Mouse (Mus musculus) embryo, embryonic 10.5 days (tissue): ENCODE results near the gene Tmem161b.
"Not testable (repeated sequence)": the region's sequence is repeated elsewhere in the genome, so short reads cannot be mapped to it uniquely, and the experiment has no call there.

Source experiments
- DNase-seq: peaks from one replicate; pipeline ENCODE4 v3.0.0-alpha.2; 2015; ENCODE audit warnings: low spot score

Tmem161b gene

DNA sequence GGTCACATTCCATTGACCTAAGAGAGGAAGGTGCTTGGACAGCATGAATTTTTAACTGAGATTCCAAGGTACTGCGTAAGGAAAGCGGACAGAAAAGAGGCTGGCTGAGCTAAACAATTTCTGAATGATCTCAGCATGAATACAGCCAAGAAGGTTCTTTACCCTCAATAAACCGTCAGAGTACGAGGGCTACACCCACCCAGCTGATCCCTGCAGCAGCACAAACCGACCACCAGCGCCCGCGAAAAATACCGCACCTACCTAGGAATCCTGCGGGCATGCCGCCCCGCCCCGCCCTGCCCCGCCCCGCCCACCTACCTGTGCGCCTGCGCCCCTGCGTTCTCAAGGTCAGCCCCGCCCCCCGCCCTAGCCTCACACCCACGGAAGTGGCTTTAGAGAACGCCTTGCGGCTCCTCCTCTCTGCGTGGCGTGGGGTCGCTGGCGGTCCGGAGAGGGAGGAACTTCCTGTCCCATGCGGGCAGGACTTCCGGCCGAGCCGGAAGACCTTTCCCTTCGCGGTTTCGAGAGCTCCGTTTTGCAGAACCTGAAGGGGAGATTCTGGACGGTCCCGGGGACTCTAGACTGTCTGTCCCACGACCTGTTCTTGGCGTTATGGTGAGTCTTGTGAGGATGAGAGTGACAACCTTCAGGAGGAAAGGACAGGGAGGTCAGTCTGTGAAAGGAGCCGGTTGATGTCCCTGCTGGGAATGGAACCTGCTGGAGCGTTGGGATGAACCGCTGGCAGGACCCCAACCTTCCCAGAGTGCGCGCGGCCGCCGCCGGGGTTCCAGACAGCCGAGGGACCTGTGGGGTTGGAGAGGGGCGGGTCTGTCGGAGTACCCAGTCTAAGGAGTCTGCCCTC is at the start of gene Tmem161b:
Gene Tmem161b, plus strand, starts transcription at position 477 of the 862 bp plus-strand sequence.
- DNase-seq = peak; percentile 92

DNA sequence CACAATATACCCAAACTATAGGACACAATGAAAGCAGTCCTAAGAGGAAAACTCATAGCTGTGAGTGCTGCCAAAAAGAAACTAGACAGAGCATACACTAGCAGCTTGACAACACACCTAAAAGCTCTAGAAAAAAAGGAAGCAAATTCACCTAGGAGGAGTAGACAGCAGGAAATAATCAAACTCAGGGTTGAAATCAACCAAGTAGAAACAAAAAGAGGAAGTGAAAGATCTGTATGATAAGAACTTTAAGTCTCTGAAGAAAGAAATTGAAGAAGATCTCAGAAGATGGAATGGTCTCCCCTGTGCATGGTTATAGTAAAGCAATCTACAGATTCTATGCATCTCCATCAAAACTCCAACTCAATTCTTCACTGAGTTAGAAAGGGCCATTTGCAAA is 36.3 kb upstream of the Tmem161b start:
- not testable (repeated sequence) for DNase-seq

DNA sequence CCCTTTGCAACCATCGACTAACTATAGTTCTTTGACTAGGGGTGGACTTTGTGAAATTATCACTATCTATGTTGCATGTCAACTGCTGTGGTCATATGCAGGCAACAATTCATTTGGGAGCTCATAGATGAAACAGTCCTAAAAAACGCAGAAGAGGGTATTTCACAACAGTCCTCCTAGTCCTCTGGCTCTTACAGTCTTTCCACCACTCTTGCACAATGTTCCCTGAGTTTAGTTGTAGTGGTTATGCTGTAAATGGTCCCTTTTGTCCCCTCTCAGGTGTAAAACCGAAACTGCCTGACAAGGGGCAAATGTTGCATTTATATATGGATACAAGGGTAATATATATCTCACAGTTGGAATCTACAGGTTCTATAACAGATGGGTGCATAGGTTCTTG is 29.4 kb upstream of the Tmem161b start:
- DNase-seq = no peak

DNA sequence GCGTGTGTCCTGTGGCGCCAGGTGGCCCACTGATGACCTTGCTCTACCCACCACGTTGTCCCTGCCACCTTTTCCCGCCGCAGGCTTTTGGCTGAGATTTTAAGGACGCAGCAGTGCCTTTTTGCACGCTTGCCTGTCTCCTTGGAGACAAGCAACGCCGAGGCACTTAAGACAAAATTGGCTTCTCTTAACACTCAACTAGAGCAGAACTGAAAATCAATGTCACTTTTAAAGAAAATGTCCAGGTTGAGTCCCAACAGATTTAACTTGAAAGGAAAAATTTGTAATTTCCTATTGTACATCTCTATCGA is 541 bp downstream of the Tmem161b start:
- DNase-seq = no peak

DNA sequence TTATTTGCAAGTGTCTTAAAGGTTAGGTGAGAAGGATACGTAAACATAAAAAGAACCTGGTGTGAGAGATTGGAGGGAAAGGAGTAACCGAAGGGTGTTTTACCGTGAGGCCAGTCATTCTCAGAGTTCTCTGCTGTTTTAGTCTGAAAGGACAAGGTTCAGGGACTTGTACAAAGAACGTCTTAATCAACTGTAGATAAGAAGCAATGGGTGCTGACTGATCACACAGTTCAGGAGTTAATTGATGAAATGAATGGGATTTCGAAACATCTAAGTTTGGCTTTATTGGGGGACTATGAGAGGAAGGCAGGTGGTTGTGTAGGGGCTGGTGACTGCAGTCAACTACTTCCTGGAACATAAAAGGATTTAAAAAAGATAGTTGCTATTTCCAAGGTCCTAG is 922 bp downstream of the Tmem161b start:
- DNase-seq = peak; percentile 2

DNA sequence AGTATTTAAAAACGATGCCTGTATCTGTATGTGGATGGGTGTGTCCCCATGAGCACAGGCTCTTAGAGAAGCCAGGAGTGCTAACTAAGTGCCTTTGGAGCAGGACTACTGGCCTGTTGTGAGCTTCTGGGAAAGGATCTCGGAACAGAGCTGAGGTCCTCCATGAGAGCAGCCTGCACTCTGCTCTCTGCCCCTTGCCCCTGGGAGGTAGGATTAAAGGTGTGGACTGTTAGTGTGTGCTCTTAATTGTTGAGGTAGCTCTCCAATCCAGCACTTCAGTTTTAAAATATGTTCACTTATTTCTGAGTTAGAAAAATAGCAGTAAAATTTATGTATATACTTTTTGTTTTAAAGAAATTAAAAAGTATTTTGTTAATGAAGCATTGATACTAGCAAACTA is 11.9 kb downstream of the Tmem161b start:
- DNase-seq = no peak

GRCm38 (mm10) chr13:84236768-84237167 is 14.7 kb downstream of the Tmem161b start:
- no peak for DNase-seq

GRCm38 (mm10) chr13:84238184-84238583 is 16.1 kb downstream of the Tmem161b start:
- DNase-seq = no peak

DNA sequence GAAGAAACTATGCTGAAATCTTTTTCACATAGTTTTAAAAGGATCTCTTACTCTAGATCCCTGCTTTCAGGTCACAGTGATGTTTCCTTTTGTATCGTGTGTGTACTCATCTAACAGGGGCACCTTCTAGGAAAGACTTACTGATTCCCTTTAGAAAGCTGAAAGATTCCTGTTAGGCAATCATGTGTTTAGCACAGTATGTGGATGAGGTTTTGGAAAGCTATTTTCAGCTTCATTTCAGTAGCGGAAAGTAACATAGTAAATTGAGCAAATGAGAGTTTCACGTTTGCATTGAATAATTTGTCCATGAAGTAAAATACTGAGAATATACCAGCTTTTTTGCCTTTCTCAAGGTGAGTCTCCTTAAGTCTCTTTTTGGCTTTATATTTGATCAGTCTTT is 26.0 kb downstream of the Tmem161b start:
- no peak for DNase-seq

DNA sequence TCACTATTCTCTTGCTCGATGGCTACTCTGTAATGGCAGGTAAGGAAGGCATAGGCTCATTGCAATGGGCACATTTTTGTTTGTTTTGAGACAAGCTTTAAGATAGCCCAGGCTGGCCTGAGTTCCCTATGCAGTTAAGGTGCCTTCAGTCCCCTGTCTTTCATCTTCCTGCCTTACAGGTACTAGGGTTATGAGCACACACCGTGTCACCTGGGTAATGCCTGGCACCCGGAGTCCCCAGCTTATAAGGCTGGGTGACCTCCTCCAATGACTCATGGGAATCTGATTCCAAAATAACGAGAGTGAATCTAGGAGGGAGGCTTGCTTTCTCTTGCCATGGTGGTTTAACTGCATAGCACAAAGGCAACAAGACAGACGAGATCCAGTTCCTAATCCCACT is 29.2 kb downstream of the Tmem161b start:
- DNase-seq = no peak

DNA sequence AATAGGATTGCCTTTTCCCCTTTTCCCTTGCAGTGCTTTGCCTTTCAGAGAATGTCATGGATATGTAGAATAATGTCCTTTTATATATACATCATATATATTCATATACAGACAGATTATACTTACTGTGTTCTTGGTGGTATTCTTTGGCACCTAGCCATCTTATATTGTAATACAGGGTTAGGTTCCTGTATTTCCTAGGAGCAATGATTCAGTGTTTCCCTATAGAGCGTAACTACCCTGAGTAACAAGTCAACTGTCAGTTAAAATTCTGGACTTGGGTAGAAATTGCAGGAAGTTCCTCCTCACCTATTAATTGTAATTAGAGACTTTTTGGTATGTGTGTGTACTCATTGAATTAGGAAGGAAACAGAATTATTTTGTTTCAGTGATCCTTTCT is 33.0 kb downstream of the Tmem161b start:
- DNase-seq = no peak

DNA sequence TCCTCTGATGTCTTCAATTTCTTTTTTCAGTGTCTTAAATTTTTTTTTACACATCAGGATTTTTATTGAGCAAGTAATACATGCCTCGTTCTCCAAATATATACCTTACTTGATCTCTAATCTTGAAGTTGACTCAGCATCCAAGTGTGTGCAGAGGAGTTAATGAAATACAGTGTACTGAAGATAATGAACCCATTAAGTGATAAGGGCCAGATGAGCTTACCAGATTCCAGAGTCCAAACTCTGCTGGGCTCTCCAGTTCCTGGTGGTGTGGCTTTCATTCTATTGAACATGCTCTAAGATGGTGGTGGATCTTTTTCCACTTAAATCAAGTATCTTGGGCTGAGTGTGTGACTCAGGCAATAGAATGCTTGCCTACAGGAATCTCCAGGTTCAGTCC is 42.3 kb downstream of the Tmem161b start:
- DNase-seq = not testable (repeated sequence)

GRCm38 (mm10) chr13:84276246-84276645 is 54.1 kb downstream of the Tmem161b start:
- DNase-seq = no peak

DNA sequence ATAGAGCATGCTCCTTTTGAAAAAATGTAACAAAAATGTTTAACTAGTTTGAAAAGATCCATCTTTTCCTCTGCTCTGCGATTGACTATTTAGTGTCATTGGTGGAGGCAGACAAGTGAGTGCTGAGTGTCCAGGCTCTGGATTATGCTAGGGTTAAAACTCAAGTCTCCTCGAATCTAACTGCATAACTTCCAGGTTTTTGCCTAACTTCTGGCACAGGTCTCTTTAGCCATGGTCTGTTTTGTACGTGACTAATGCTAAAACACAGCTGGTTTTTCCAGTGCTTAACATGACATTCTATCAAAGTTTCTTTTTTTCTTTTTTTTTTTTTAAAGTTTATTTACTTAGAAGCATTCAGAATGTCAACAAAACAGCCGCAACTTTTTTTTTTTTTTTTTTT is 58.3 kb downstream of the Tmem161b start:
- DNase-seq = no peak

GRCm38 (mm10) chr13:84282966-84283365 is 60.9 kb downstream of the Tmem161b start:
- no peak for DNase-seq

DNA sequence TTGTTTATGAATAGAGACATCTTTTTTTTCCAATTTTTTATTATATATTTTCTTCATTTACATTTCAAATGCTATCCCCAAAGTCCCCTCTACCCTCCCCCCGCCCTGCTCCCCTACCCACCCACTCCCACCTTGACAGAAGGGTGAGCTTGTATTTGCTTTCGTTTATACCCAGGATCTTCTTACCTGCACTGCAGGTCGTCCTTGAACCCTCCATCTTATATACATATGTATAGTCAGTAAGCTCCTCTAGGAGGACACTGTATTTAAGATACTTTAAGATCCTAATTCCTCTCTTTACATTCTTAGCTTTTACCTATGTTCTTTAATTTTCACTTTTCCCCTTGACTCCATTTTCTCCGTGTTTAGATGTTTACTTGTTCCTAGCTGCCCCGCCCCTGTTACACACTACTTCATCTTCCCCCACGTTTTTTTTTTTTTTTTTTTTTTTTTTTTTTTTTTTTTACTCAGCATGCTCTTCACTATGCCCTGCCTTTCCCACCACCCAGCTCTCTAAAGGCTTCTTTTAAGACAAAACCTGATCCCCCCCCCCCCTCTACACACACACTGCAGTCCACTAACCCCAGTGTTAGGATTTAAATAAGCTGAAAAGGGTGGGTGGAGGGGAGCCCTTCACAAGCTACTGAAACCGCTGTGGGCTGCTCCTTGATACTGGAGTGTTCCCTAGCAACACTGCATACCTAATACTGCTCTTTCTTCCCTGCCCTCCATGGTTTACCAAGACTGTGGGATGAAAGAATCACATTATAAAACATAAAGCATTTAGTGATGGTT is 62.9 kb downstream of the Tmem161b start:
- DNase-seq = peak; percentile 82

- no peak for DNase-seq
Measured at GRCm38 (mm10) chr13:84285559-84285945, 63.5 kb downstream of the Tmem161b start.

GRCm38 (mm10) chr13:84299445-84300053 is 77.5 kb downstream of the Tmem161b start:
- peak; percentile 31 for DNase-seq

GRCm38 (mm10) chr13:84343272-84343671 is 121.2 kb downstream of the Tmem161b start:
- DNase-seq = peak; percentile 51

DNA sequence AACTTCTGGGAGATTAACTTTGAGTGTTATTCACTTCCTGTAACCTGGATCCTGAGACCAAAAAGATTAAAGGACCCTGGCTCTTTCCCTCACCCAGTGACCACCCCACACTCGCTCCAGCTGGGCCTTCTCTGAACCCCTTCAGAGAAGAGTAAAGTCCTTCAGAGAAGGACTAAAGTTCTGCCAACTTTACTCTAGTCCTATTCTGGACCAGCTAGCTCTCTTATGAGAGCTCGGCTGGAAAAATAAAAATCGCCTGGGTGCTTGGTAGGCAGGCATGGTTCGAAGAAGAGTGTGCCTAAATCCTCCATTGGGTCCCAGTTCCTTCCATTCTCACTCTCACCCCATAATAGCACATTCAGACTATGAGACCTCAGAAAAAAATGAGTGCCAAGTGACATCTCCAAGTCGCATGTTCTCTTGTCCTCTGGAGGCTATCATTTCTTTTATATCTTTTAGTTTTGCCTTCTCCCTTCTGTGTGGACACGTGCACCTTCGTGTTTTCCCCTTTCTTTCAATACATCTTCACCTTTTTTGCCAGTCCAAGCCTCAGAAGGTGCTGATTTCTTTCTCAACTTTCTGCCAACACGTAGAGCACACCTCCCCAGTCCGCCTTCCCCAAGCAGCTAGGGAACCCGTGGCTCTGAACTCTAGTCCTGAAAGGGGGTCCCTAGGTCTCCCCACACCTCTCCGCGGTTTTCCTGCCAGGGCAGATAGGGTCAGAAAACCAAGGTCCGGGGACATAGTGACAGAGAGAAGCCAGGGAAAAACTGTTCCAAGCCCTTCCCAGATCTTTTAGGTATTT is 121.8 kb downstream of the Tmem161b start:
- DNase-seq = no peak

DNA sequence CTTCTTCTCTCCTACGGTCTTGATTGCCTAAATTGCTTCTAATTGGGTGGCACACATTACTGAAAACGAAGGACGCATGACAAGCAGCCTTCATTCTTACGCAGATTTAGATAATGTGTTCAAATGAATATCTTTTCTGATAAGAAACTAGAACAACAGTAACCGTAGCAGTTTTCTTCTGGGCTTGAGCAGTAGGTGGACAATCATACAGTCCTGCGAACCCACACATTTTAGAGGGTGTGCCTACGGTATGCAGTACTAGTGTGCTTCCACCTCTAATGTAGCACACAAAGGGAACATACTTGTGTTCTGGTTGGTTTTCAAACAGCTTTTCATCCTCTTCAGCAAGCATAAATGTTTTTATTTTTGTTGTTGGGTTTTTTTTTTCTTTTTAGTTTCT is 122.6 kb downstream of the Tmem161b start:
- DNase-seq = peak; percentile 46

GRCm38 (mm10) chr13:84345114-84345513 is 123.0 kb downstream of the Tmem161b start:
- DNase-seq = peak; percentile 59
